In the genomic region with DNA sequence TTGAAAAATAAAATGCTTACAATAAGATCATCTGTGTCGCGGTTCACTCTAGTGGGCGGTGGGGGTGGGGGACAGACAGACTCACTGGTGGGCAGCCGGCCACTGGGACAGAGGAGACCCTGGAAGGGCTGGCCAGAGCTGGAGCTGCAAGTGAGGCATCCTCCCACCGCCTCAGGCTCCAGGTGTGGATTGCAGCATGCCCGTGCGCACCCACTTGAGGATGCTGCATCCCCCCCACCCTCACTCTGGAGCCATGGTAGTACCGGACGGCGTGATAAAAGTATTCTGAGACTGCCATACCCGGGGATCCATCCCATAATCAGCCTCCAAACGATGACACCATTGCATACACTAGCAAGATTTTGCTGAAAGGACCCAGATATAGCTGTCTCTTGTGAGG, we compare ENCODE assay signal across 29 mouse cellular contexts. TPM values are rescaled to one million over a fixed set of nuclear protein-coding genes. Genes with fewer than 3 reads are reported as not detected.
DNase-seq lines count a peak whose midpoint lies in the region; ATAC-seq and TF ChIP-seq lines count a peak whose summit lies in the region.
"Had no signal": no experiment of that assay in that cellular context is flagged by ENCODE, and none has a peak within 500 bp of the region (broad histone marks: within the 10 kb centered on the region; RNA-seq: fewer than 3 reads in every experiment).

No protein-coding gene starts in this region.

- no peak overlapping the region for H3K27ac ChIP-seq in heart, adult 2 months
- H3K27ac ChIP-seq in midbrain, embryonic 13.5 days = no peak overlapping the region
- H3K27ac ChIP-seq in midbrain, embryonic 10.5 days (replicated peaks) = no peak overlapping the region
- H3K27ac ChIP-seq: embryonic facial prominence, embryonic 13.5 days; embryonic facial prominence, embryonic 15.5 days; forebrain, embryonic 10.5 days; forebrain, embryonic 12.5 days had no signal

- no peak for TF ChIP-seq CTCF in heart, adult 2 months (IDR thresholded peaks at IDR 0.05)

- H3K4me1 ChIP-seq in heart, adult 2 months (ENCODE audit: control insufficient read depth, insufficient read depth, low read length) = no peaks in the 10 kb centered on the region
- no peaks in the 10 kb centered on the region for H3K4me1 ChIP-seq in midbrain, embryonic 13.5 days (replicated peaks)
- H3K4me1 ChIP-seq in midbrain, embryonic 10.5 days = no peaks in the 10 kb centered on the region
- H3K4me1 ChIP-seq: embryonic facial prominence, embryonic 13.5 days; embryonic facial prominence, embryonic 15.5 days; forebrain, embryonic 10.5 days; forebrain, embryonic 12.5 days had no signal

- H3K79me2 ChIP-seq in heart, adult 2 months (replicated peaks; ENCODE audit: control insufficient read depth, insufficient read depth, low read length) = no peaks in the 10 kb centered on the region

- 0 out of 2 replicates have a peak, but pooled peaks cover 3% of the 10 kb centered on the region for H3K9me3 ChIP-seq in midbrain, embryonic 13.5 days
- H3K9me3 ChIP-seq in midbrain, embryonic 10.5 days (replicated peaks) = no peaks in the 10 kb centered on the region
- H3K9me3 ChIP-seq: embryonic facial prominence, embryonic 13.5 days; embryonic facial prominence, embryonic 15.5 days; forebrain, embryonic 10.5 days; forebrain, embryonic 12.5 days had no signal

- no peaks in the 10 kb centered on the region for H3K36me3 ChIP-seq in heart, adult 2 months (ENCODE audit: control insufficient read depth, insufficient read depth, low read length)
- H3K36me3 ChIP-seq in midbrain, embryonic 13.5 days = peaks cover 44% of the 10 kb centered on the region
- H3K36me3 ChIP-seq in midbrain, embryonic 10.5 days = peaks cover 45% of the 10 kb centered on the region

- H3K9ac ChIP-seq in heart, adult 2 months (ENCODE audit: low read depth, low read length) = no peak overlapping the region
- no peak overlapping the region for H3K9ac ChIP-seq in midbrain, embryonic 13.5 days (replicated peaks)
- H3K9ac ChIP-seq: embryonic facial prominence, embryonic 13.5 days; embryonic facial prominence, embryonic 15.5 days; forebrain, embryonic 12.5 days had no signal

- H3K4me3 ChIP-seq in heart, adult 2 months = no peak overlapping the region
- H3K4me3 ChIP-seq in midbrain, embryonic 13.5 days (replicated peaks) = no peak overlapping the region
- H3K4me3 ChIP-seq in midbrain, embryonic 10.5 days = no peak overlapping the region
- H3K4me3 ChIP-seq: embryonic facial prominence, embryonic 13.5 days; embryonic facial prominence, embryonic 15.5 days; erythroblast, embryonic 14.5 days; forebrain, embryonic 10.5 days; forebrain, embryonic 12.5 days had no signal

- 74% methylated on average over 12 of the region's 12 CpGs for WGBS in heart, adult 2 months
- 82% methylated on average over 12 of the region's 12 CpGs for WGBS in midbrain, embryonic 13.5 days
- 80% methylated on average over 12 of the region's 12 CpGs for WGBS in midbrain, embryonic 10.5 days

- no peak for TF ChIP-seq EP300 in heart, adult 2 months (IDR thresholded peaks at IDR 0.05; ENCODE audit: insufficient read depth, low read depth, low read length)

- intact Hi-C loops in heart, adult 2 months (cut with DNase I) = no loop called here

- no peaks in the 10 kb centered on the region for H3K27me3 ChIP-seq in heart, adult 2 months (ENCODE audit: control insufficient read depth, insufficient read depth, low read length)
- H3K27me3 ChIP-seq in midbrain, embryonic 13.5 days = no peaks in the 10 kb centered on the region
- no peaks in the 10 kb centered on the region for H3K27me3 ChIP-seq in midbrain, embryonic 10.5 days (ENCODE audit: low read depth, poor library complexity, severe bottlenecking)
- H3K27me3 ChIP-seq: embryonic facial prominence, embryonic 13.5 days; embryonic facial prominence, embryonic 15.5 days; forebrain, embryonic 12.5 days had no signal

- no peak overlapping the region for H3K4me2 ChIP-seq in midbrain, embryonic 13.5 days (replicated peaks)
- H3K4me2 ChIP-seq: embryonic facial prominence, embryonic 13.5 days; embryonic facial prominence, embryonic 15.5 days; forebrain, embryonic 12.5 days had no signal

- DNase-seq in heart, adult 11 months = peak; percentile 79
- no peak for DNase-seq in heart, adult 2 months
- DNase-seq in midbrain, embryonic 10.5 days (ENCODE audit: low spot score) = no peak
- DNase-seq: adrenal gland, adult 2 months; adrenal gland, postnatal 10 days; adrenal gland, postnatal 25 days; cerebellum, adult 11 months; cerebellum, adult 18-20 months; cerebellum, adult 8-10 months; cerebellum, adult 9-11 months; cerebellum, postnatal 14 days; cerebellum, postnatal 36 days; embryo, embryonic 11 days had no signal

- 0 out of 2 replicates have a peak, but pooled peaks have one; percentile 14 for ATAC-seq in midbrain, embryonic 13.5 days
- no peak for ATAC-seq in megakaryocyte progenitor cell, adult 5-6 weeks (replicated peaks; ENCODE audit: poor library complexity)
- ATAC-seq: forebrain, embryonic 14.5 days; forebrain, embryonic 16.5 days had no signal

- TF ChIP-seq POLR2A in heart, adult 2 months (IDR thresholded peaks at IDR 0.05; ENCODE audit: insufficient read depth, low read depth, low read length) = no peak

RNA-seq across cellular contexts. Expression of gene 9130409I23Rik, which starts 39.0 kb away (rescaled TPM):
- total RNA-seq in heart, adult 2 months (2021) = not detected
- polyA plus RNA-seq in heart, adult 2 months (2012; rRNA removed) = not detected in 2 replicates
- 0.08 TPM in 1 of 2 replicates, not detected in the other for polyA plus RNA-seq in midbrain, embryonic 13.5 days (2015; fragmentation: Nextera tagmentation; extraction: Ambion mirVana)
- not detected in 2 replicates for polyA plus RNA-seq in midbrain, embryonic 10.5 days (2016; fragmentation: Nextera tagmentation; extraction: Ambion mirVana)
- not detected in 2 replicates for total RNA-seq in megakaryocyte progenitor cell, adult 5-6 weeks (2015)
- total RNA-seq in megakaryocyte progenitor cell, adult 5-6 weeks (2017) = not detected in 2 replicates
- total RNA-seq: adrenal gland, adult 2 months; adrenal gland, postnatal 25 days; adrenal gland, postnatal 4 days; common myeloid progenitor, adult 5-6 weeks; ES-E14; MEL had no signal
- polyA plus RNA-seq: adrenal gland, adult 2 months; brain, embryonic 14.5 days; C2C12; embryonic facial prominence, embryonic 11.5 days; embryonic facial prominence, embryonic 13.5 days; embryonic facial prominence, embryonic 15.5 days; erythroblast, embryonic 14.5 days; forebrain, embryonic 10.5 days; forebrain, embryonic 12.5 days; forebrain, embryonic 14.5 days; forebrain, embryonic 16.5 days had no signal

RNA-seq across cellular contexts. Expression of gene Nvl, which starts 54.0 kb away (rescaled TPM):
- total RNA-seq in heart, adult 2 months (2021) = 1 to 10 TPM; 7.4 TPM
- polyA plus RNA-seq in heart, adult 2 months (2012; rRNA removed) = 4.7 and 8.4 TPM in 2 replicates
- polyA plus RNA-seq in midbrain, embryonic 13.5 days (2015; fragmentation: Nextera tagmentation; extraction: Ambion mirVana) = 42.3 and 45.8 TPM in 2 replicates
- polyA plus RNA-seq in midbrain, embryonic 10.5 days (2016; fragmentation: Nextera tagmentation; extraction: Ambion mirVana) = 42.6 and 43.2 TPM in 2 replicates
- 28.9 and 38.0 TPM in 2 replicates for total RNA-seq in megakaryocyte progenitor cell, adult 5-6 weeks (2015)
- 24.7 and 26.5 TPM in 2 replicates for total RNA-seq in megakaryocyte progenitor cell, adult 5-6 weeks (2017)

RNA-seq across cellular contexts. Expression of gene Cnih4, which starts 54.4 kb away (rescaled TPM):
- total RNA-seq in heart, adult 2 months (2021) = 10 to 100 TPM; 43.8 to 50.3 TPM
- polyA plus RNA-seq in heart, adult 2 months (2012; rRNA removed) = 22.2 and 34.2 TPM in 2 replicates
- polyA plus RNA-seq in midbrain, embryonic 13.5 days (2015; fragmentation: Nextera tagmentation; extraction: Ambion mirVana) = 77.6 and 78.5 TPM in 2 replicates
- polyA plus RNA-seq in midbrain, embryonic 10.5 days (2016; fragmentation: Nextera tagmentation; extraction: Ambion mirVana) = 120 and 133 TPM in 2 replicates
- total RNA-seq in megakaryocyte progenitor cell, adult 5-6 weeks (2015) = 72.4 and 116 TPM in 2 replicates
- 79.1 and 145 TPM in 2 replicates for total RNA-seq in megakaryocyte progenitor cell, adult 5-6 weeks (2017)
